Mouse (Mus musculus) c-Kit-positive CD71-negative TER-119-negative erythroid progenitor cells, embryonic 14.5 days (primary cell): ENCODE results near the gene Cep128.
"Not testable (repeated sequence)": the region's sequence is repeated elsewhere in the genome, so short reads cannot be mapped to it uniquely, and the experiment has no call there.

Experiments used
- DNase-seq: peaks from one replicate; pipeline ENCODE4 v3.0.0-alpha.2; 2013; ENCODE audit warnings: low read depth

Gene Cep128

GRCm38 (mm10) chr12:91384281-91385017 lies at the start of gene Cep128, which contains the start of gene Tshr:
Gene Cep128, minus strand, starts transcription at chr12:91384409.
Gene Tshr, plus strand, starts transcription at chr12:91384563.
- peak; percentile 85 for DNase-seq

- no peak for DNase-seq
Observed at GRCm38 (mm10) chr12:91427129-91427528, 42.9 kb upstream of the Cep128 start.

GRCm38 (mm10) chr12:91426499-91426898 lies 42.3 kb upstream of the Cep128 start:
- DNase-seq: no peak

- peak; percentile 13 for DNase-seq
Observed at GRCm38 (mm10) chr12:91423125-91423820, 39.1 kb upstream of the Cep128 start.

GRCm38 (mm10) chr12:91421272-91421671 lies 37.1 kb upstream of the Cep128 start:
- no peak for DNase-seq

GRCm38 (mm10) chr12:91418791-91419190 lies 34.6 kb upstream of the Cep128 start:
- peak; percentile 57 for DNase-seq

GRCm38 (mm10) chr12:91416828-91417227 lies 32.6 kb upstream of the Cep128 start:
- DNase-seq: no peak

GRCm38 (mm10) chr12:91415112-91415511 lies 30.9 kb upstream of the Cep128 start:
- no peak for DNase-seq

- no peak for DNase-seq
Observed at GRCm38 (mm10) chr12:91412461-91413182, 28.4 kb upstream of the Cep128 start.

- DNase-seq: no peak
Observed at GRCm38 (mm10) chr12:91410306-91410705, 26.1 kb upstream of the Cep128 start.

GRCm38 (mm10) chr12:91401049-91401352 lies 16.8 kb upstream of the Cep128 start:
- DNase-seq: no peak

GRCm38 (mm10) chr12:91400232-91401048 lies 16.2 kb upstream of the Cep128 start:
- no peak for DNase-seq

- DNase-seq: peak; percentile 37
Observed at GRCm38 (mm10) chr12:91383516-91384264, 519 bp downstream of the Cep128 start.

- no peak for DNase-seq
Observed at GRCm38 (mm10) chr12:91369173-91369572, 15.0 kb downstream of the Cep128 start.

- no peak for DNase-seq
Observed at GRCm38 (mm10) chr12:91353783-91354182, 30.4 kb downstream of the Cep128 start.

GRCm38 (mm10) chr12:91338656-91339055 lies 45.6 kb downstream of the Cep128 start:
- DNase-seq: not testable (repeated sequence)

- DNase-seq: peak; percentile 22
Observed at GRCm38 (mm10) chr12:91327527-91327926, 56.7 kb downstream of the Cep128 start.

GRCm38 (mm10) chr12:91326104-91326503 lies 58.1 kb downstream of the Cep128 start:
- peak; percentile 38 for DNase-seq

- no peak for DNase-seq
Observed at GRCm38 (mm10) chr12:91315026-91315425, 69.2 kb downstream of the Cep128 start.

- DNase-seq: peak; percentile 32
Observed at GRCm38 (mm10) chr12:91313974-91314587, 70.1 kb downstream of the Cep128 start.

- no peak for DNase-seq
Observed at GRCm38 (mm10) chr12:91312591-91312990, 71.6 kb downstream of the Cep128 start.
